Mouse (Mus musculus) frontal cortex, adult (tissue): ENCODE data around the gene Cst6.
"Not testable (repeated sequence)": the region's sequence is repeated elsewhere in the genome, so short reads cannot be mapped to it uniquely, and the experiment has no call there.

Experiments
- ATAC-seq: cut with Nextera tagmentation; 2 replicates; pipeline ENCODE4 v1.9.2; 2017; ENCODE audit warnings: mild to moderate bottlenecking, moderate library complexity, mixed read lengths; ENCODE audit not compliant: low TSS enrichment

Gene Cst6

DNA sequence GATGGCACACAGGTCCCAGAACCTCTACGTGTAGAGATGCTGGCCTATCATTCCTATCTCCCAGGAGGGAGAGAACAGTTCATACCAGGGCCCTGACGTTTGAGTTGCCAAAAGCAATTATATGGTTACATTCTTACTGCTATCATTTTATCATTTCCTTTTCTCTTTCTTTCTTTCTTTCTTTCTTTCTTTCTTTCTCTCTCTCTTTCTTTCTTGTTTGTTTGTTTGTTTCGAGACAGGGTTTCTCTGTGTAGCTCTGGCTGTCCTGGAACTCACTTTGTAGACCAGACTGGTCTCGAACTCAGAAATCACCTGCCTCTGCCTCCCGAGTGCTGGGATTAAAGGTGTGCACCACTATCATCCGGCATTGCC lies at the start of gene Cst6:
Cst6 (minus strand) TSS at position 73 of the 372 bp plus-strand sequence.
- not testable (repeated sequence) for ATAC-seq

DNA sequence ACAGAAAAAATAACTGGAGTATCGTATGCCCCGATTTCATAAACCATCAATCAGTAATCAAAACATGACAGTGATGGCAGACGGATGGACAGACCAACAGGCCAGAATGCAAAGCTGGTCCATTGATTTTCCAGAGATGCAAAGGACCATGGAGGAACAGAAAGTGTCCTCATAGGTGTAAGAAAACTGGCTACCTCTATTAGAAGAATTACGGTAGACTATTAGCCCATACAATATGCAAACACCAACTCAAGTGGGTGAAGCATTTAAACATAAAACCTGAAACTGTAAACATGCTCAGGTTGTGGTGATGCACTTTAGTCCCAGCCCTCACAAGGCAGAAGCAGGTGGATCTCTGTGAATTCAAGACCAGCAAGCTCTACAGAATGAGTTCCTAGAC lies 46.0 kb upstream of the Cst6 start:
- no peak for ATAC-seq

DNA sequence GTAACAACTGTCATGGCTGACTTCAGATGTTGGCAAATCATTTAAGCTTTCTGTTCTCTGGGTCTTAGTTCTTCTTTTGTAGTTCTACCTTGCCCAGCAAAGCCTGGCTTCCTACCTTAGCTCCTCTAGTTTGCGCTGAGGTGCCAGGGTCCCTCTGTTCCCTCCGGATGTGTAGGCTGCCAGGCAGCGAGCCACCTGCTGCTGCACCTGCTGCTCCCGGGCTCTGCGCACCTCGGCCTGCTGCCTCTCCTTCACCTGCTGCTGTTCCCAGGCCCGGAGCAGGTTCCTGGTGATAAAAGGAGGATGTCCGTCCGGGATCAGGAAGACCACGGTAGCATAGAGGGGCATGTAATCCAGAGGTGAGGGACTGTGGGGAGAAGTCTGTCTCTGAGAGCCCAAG lies 44.8 kb upstream of the Cst6 start:
- ATAC-seq = no peak

DNA sequence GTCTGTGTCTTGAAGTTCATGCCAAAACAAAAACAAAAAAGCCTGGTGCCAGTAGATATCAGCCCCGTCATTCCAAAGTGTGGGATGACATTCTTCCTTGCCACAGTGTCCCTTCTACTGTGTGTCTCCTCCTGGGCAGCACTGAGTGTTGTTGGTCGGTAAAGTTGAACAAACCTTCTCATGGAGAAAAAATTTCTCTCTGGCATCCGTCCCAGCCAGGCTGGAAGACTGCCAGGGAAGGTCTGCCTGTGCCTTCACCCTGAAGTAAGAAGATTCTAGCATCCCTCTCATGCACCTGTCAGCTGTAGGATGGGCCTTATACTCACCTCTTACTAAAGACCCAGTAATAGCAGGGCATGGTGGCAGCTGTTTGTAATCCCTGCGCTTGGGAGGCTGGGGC lies 43.5 kb upstream of the Cst6 start:
- ATAC-seq = no peak

DNA sequence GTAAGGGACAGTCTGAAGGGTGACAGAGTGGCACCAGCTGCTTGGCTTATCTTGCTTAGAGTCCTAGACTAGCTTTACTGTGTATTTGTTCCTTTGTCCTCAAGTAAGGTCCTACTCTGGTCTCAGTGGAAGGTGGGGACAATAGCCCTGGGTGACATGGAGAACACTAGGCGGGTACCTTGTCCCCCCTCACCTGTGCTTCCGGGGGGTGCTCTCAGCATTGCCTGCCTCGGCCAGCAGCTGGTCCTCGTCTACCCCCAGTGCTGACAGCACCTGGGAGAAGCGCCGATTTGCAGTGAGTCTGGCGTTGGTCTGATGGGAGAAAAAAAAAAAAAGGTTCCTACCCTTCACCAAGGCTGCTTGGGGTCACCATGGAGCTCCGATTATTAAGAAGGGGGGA lies 41.0 kb upstream of the Cst6 start:
- no peak for ATAC-seq

DNA sequence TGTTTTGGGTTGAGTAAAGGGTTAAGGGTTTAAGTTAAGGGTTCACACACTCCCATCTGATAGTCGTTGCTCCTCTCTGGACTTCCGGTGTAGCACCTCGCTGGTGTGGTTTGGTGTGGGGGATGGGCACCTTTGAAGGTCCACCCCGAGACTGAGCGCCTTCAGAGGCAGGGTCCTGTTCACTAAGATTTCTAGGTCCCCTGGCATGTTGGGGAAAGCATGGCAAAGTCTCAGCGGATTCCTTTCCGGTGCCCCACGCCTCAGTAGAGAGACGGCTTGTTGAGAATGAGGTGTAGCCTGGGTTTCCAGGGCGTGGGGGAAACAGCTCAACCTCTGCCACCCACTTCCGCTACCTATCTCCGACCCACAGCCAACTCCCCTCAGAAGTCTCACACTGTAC lies 40.3 kb upstream of the Cst6 start:
- no peak for ATAC-seq

DNA sequence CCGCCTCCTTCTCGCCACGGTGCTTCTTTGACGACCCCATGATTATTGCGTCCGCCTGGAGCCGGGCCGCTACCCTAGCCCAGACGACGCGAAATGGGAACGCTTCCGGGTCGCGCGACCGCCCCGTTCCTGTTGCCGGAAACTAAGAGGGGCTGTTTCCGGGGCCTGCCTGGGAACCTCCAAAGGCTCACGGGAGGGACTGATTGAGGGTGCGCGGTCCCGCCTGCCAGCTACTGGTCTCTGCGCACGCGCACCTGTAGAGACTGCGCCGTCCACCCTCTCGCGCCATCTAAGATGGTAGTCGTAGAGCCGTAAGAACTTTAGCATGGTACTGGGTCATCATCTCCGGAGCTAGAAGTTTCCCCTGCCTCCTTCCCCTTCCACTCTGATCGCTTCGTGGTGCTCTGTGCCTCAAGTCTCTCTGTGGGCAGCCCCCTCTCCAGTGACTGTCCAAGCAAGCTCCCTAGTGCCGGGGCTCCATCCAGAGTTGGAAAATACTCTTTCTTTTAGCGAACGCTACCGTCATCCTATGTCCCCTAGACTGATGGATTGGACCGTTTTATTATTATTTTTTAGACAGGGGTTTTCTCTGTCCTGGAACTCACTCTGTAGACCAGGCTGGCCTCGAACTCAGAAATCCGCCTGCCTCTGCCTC lies 39.3 kb upstream of the Cst6 start, which contains the start of gene Sart1:
Sart1 (minus strand) TSS at position 116 of the 655 bp plus-strand sequence.
- peak; percentile 97 for ATAC-seq

DNA sequence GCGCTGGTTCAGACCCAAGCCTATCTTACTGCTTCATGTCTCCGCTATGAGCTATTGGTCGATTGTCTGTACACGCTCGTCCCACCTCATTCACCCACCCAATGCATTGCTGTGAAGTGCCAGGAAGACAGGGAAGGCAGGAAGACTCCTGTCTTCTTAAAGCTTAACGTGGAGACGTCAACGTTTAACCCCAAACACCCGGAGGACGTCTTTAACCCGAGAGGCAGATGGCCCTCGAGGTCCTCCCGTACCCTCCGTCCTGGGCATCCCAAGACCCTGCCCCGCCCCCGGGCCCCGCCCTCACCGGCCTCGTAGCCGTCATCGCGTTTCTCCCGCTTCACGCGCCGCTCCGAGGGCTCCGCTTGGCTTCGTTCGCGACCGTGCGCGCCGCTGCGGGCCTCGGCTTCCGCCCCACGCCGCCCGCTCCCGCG lies 38.7 kb upstream of the Cst6 start:
- peak; percentile 15; the same call in 1 of the 2 replicates for ATAC-seq

DNA sequence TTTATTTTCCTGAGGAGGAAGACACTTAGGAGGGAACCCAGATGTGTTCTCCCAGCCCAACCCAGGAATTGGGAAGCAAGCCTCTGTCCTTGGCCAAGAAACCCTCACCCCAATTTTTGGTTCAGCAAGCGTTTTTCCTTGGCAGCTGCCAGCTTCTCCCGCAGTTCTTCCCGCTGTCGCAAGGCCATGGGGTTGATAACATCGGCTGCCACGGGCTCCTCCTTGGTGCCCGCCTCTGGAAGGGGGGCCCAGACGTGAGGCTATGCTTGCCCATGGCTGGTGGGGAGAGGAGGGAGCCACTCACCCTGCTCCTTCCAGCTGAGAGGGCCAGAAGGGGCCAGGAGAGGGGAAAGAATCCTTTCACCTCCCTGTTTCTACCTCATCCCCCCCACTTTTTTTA lies 35.3 kb upstream of the Cst6 start:
- ATAC-seq = no peak

DNA sequence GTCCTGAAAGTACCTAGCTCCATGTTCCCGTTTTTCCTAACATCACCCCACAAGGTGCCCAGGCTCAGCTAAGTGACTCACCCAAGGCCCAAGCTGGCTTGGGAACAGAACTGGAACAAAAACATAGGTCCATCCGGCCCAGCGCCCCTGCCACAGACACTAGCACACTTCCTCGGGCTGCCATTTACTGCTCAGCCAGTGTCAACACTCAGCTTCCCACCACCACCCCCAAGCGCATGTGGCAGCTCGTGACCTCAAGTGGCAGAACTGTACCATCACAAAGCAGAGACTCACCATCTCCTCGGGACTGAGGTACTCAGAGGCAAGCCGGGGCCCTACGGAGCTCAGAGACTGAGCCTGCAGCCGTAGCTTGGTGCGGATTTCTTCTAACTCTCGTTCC lies 34.0 kb upstream of the Cst6 start:
- no peak for ATAC-seq

DNA sequence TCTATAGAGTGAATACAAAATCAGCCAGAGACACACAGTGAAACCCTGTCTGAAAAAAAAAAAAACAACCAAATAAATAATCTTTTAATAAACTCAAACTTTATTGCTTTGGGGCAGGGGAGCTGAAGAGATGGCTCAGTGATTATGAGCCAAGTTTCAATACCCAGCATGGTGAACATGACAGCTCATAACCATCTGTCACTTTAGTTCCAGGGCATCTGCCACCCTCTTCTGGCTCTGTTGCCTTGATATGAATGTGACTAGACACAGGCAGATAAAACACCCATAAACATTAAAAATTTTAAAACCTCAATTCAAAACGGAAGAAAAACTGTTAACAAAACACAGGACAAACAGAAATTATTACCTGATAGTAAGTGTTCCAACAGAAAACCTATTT lies 28.1 kb upstream of the Cst6 start:
- ATAC-seq = no peak

DNA sequence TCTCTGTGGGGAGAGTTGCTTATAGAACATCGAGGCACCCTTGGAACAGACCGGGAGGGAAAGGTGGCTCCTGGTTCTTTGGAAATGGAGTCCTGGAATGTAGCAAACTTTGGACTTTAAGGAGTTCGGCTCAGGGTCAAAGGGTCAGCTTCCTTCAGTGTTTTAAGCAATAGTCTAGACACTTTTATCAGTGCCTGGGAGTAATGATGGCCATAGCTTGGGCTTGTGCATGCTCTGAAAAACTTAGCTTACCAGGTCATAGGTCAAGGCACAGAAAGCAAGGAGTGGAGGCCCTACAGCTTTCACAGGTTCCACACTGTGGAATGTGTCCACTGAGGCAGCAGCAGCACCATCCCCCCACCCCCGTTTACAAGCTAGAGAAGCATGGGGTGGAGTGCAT lies 25.4 kb upstream of the Cst6 start:
- no peak for ATAC-seq

DNA sequence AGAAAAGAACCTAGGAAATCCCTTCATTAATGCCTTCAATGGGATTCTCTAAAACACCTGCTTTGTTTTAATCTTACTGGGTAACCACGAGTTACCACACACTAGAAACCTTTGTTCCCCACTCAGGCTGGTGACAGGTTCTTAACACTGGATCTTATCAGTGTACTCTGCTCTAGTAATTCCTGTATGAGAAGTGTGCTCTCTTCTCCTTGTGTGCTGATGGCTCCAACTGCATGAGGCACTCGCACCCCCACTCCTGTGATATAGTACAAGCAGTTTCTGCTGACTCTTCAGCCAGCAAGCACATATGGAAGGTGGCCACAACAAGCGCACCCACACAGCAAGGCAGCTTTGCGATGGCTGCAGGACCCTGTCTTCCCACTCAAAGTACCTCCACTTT lies 24.8 kb upstream of the Cst6 start:
- peak; percentile 47; the same call in 1 of the 2 replicates for ATAC-seq

DNA sequence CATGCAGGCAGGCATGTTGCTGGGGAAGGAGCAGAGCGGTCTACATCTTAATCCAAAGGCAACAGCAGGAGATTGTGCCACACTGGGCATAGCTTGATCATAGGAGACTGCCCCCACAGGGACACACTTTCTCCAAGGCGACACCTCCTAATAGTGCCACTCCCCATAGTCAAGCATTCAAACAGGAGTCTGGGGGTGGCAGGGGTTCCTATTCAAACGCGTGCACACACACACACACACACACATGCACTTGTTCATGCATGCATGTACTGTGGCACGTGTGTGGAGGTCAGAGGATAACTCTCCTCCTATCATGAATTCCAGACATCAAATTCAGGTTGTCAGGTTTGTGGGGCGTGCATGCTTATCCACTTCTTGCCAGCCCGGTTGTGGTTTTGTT lies 23.4 kb upstream of the Cst6 start:
- ATAC-seq = no peak

DNA sequence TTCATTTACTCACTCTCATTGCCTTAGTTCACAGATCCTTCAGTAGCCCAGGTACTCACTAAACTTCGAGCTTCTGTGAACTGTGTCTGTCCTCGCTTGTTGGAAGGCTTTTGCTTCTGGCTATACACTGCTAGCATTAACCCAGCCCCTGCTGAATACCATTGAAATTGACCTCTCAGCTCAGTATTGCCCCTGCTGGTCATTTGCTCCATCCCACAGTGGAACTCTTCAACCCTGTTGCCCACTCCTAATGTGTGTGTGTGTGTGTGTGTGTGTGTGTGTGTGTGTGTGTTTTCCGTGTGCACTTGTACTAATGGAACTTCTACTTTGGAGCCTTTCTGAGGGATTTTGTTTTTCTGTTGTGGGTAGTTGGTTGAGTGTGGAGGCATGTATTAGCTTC lies 21.6 kb upstream of the Cst6 start:
- no peak for ATAC-seq

DNA sequence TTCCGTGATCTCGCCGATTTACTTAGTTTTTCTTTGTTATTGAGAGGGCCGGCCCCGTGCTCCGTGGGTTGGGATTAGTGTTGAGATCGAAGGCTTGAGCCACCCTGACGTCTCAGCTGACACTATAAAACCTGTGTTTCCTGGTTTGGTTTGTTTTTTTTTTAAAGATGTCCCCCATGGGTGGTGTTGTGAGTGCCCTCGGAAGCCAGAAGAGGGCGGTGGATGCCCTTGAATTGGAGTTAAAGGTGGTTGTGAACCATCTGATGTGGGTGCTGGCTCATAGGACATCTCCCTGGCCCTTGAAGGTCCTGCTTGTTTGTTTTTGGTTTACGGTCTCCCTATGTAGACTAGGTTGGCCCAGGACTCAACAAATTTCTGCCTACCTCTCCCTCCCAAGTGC lies 18.1 kb upstream of the Cst6 start:
- no peak for ATAC-seq

DNA sequence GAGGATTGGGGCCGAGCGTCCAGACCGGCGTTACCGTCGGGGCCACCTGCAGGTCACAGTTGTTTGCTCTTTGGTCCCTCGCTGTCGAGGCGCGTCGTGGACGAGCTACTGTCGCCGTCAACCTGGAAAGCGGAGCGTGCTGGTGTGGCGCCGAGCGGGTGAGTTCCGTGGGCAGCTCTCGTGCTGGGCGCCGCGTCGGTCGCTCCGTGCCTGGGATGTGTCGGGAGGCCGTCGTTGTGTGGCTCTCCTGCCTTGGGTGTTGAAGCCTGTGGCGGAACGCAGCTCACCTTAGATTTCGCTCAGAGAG lies 17.6 kb upstream of the Cst6 start, which contains the start of gene Banf1:
Banf1 (minus strand) TSS at position 116 of the 307 bp plus-strand sequence.
- ATAC-seq = peak; percentile 13; the same call in 1 of the 2 replicates

DNA sequence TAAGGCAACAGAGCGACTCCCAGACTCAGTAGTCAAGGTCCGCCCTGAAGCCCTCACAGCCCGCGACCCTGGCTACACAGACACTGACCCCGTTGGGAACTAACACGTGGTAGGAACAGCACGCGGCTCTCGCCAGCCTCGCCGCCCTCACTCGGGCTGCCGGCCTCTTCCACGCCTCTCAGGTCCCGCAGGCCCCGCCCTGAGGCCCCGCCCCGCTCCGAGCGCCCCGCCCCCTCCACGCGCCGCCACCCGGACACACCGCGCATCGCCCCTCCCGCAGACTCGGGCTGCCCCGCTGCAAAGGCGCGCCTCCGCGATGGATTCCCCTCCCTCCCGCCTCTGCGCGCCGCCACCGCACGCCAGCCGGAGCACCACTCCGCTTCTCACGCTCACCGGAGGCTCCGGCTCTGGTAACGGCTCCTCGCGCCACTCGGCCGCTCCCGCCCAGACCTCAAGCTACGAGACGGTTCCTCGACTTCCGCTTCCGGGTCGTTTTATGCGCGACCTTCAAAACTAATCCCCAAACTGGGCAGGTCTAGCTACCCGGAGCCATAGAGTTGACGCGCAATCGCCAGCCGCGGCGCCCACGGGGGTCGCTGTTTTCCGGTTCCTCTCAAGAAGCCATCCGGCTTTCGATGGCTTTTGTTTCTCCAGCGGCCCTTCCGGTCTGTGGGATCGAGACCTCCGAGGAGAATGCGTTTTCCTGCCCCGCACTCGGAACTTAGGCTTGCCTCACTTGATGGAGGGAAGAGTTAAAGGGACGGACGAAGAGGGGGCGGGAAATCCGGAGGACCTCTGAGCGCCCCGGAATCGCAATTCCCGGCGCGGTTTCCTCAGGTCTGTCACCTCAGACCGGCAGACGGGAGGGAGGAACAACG lies 17.0 kb upstream of the Cst6 start, which contains the start of gene Eif1ad:
Eif1ad (plus strand) TSS at position 567 of the 878 bp plus-strand sequence.
- peak; percentile 91 for ATAC-seq

DNA sequence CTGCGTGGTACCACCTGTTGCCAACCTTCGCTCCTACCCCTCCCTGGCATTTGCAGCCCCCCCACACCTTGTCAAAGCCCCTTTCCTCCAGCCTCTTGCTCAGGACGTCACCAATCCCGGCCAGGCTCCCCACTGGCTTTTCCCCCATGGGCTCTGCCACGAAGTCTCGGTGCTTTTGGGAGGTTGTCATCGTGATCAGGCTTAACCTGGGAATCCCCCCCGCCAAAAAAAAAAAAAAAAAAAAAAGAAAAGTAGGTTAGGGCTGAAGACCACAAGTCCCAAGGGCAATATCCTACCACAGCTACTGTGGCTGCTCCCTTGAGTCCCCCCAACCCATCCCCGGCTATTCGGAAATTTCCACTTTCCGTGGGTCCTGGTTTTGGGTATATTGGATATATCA lies 16.4 kb upstream of the Cst6 start:
- ATAC-seq = no peak

DNA sequence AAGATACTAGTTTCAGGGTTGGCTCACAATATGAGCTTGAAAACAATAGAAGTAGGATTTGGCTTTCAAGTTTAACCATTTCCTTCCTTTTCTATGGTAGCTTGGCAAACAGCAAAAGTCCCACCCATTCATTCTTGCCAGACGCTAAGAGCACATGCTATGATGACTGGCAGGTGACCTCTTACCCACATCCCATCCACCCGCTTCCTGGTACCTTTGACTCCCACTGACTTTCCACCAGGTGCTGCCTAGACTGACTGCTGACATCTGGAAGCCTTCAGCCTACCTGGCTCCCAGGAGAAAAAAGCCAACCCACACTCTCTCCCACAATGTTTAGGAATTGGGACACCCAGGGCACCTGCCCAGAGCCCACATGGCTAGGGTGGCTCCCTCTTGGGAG lies 14.8 kb upstream of the Cst6 start:
- ATAC-seq = no peak

DNA sequence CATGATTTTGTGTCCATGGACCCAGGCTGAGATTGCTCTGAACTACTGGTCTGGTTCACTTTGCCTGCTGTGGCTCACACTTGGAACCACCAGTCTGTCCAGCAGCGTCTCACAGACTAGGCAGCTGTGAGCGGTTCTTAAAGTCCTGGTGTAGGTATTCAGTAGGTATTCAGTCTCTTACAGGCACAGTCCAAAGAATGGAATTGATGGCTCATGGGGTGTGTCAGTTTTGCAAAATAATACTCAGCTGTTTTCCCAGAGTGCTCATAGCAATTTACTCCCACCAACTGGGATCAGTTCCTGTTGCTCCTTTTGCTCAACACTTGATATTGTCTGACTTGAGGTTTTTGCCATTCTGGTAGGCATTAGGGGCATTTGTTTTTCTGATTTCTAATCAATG lies 12.8 kb upstream of the Cst6 start:
- ATAC-seq = no peak

DNA sequence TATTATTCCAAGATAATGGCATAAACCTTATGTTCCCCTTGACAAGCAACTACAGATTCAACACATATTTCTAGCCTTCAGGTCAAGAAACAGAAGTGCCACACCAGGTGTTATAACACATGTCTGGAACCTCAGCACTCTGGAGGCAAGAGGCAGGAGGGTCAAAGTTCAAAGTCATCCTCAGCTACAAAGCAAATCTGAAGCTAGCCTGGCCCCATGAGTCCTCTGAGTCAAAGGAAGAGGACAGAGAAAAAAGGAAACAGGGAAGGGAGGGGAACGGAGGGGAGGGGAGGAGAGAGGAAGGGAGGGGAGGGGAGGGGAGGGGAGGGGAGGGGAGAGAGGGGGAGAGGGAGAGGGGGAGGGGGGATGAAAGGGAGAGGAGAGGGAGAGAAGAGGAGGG lies 6.7 kb upstream of the Cst6 start:
- no peak for ATAC-seq

DNA sequence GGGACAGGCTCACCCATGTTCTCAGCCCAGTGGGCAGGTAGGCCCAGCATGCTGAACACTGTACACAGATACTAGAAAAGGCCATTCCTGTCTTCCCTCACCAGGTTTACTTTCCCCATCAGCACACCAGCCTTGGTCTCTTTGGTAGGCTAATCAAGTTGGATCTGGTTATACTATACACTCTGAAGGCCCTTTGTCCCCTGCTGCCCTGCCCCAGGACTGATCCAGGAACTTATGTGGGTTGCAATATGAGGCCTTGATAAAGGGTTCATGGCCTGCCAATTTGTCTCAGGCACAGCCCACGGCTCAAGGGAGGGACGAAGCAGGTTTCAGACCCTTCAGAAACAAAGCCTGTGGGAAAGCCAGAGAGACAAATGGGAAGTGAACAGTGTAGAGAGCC lies 4.2 kb upstream of the Cst6 start:
- ATAC-seq = no peak
